Mouse (Mus musculus) left cerebral cortex, postnatal 25 days (tissue): Measurements from ENCODE around the gene S100a10. TPM values are rescaled to one million over a fixed set of nuclear protein-coding genes. Genes with fewer than 3 reads are reported as not detected.
"Not testable (repeated sequence)": the region's sequence is repeated elsewhere in the genome, so short reads cannot be mapped to it uniquely, and the experiment has no call there.

Experiments used
- DNase-seq, 2 experiments: peaks; one replicate each; pipeline ENCODE4 v3.0.0; 2022; ENCODE audit warnings: low spot score in 2 of 2, mixed read lengths in 1 of 2
- intact Hi-C: fragments of 180-260 bp; cut with DNase I; formaldehyde crosslinking; loops from one replicate; pipeline ENCODE4 v1.15.1; 2025
- total RNA-seq, 2 experiments: library from RNA; stranded (reverse); gene quantifications; 2 replicates each; pipeline ENCODE4 v1.2.3; 2021

The S100a10 gene
- total RNA-seq, 2 experiments from 2014 or later: 35.9 to 41.5 TPM

- DNase-seq, intact Hi-C loops: not testable (repeated sequence)
These were observed 10.7 kb upstream of the S100a10 start for GRCm38 (mm10) chr3:93544170-93544569.

- peak; percentile 72 to 84 for DNase-seq
- intact Hi-C loops: loop anchor here (1.0 kb wide), 1 partner anchor 60 kb away; no protein-coding TSS in a partner anchor
These were observed 7.7 kb upstream of the S100a10 start for GRCm38 (mm10) chr3:93547099-93547648.

- no peak for DNase-seq
- intact Hi-C loops: loop anchor here (1.0 kb wide), 1 partner anchor 59 kb away; no protein-coding TSS in a partner anchor
These were observed 6.9 kb upstream of the S100a10 start for GRCm38 (mm10) chr3:93547749-93548540.

GRCm38 (mm10) chr3:93548541-93549266 lies 6.2 kb upstream of the S100a10 start:
- no peak for DNase-seq
- intact Hi-C loops: no loop called here

- DNase-seq: no peak
- intact Hi-C loops: no loop called here
These were observed 4.9 kb upstream of the S100a10 start for GRCm38 (mm10) chr3:93549986-93550385.

- DNase-seq: no peak
- intact Hi-C loops: no loop called here
These were observed 2.7 kb upstream of the S100a10 start for GRCm38 (mm10) chr3:93551950-93552901.

GRCm38 (mm10) chr3:93553311-93553710 lies 1.6 kb upstream of the S100a10 start:
- DNase-seq: no peak
- intact Hi-C loops: no loop called here

GRCm38 (mm10) chr3:93553765-93554378 lies 1.0 kb upstream of the S100a10 start:
- intact Hi-C loops: no loop called here
- peak in 1 of 2 experiments; percentile 34 for DNase-seq

- intact Hi-C loops: no loop called here
- no peak for DNase-seq
These were observed 400 bp upstream of the S100a10 start for GRCm38 (mm10) chr3:93554379-93554980.

GRCm38 (mm10) chr3:93555878-93556254 lies 986 bp downstream of the S100a10 start:
- DNase-seq: peak in 1 of 2 experiments; percentile 31
- intact Hi-C loops: no loop called here

- DNase-seq: no peak
- intact Hi-C loops: no loop called here
These were observed 1.7 kb downstream of the S100a10 start for GRCm38 (mm10) chr3:93556599-93556998.

- no peak for DNase-seq
- intact Hi-C loops: no loop called here
These were observed 2.6 kb downstream of the S100a10 start for GRCm38 (mm10) chr3:93557471-93557870.

- no peak for DNase-seq
- intact Hi-C loops: no loop called here
These were observed 5.1 kb downstream of the S100a10 start for GRCm38 (mm10) chr3:93559961-93560360.

GRCm38 (mm10) chr3:93562372-93562771 lies 7.5 kb downstream of the S100a10 start:
- DNase-seq: no peak
- intact Hi-C loops: no loop called here

- intact Hi-C loops: no loop called here
- peak in 1 of 2 experiments; percentile 60 for DNase-seq
These were observed 8.3 kb downstream of the S100a10 start for GRCm38 (mm10) chr3:93563216-93563615.

GRCm38 (mm10) chr3:93566892-93567291 lies 12.0 kb downstream of the S100a10 start:
- no peak for DNase-seq
- intact Hi-C loops: no loop called here

- intact Hi-C loops: no loop called here
- DNase-seq: no peak
These were observed 12.8 kb downstream of the S100a10 start for GRCm38 (mm10) chr3:93567721-93568120.

- DNase-seq: peak; percentile 26 to 81
These were observed 13.7 kb downstream of the S100a10 start for GRCm38 (mm10) chr3:93568428-93569040.

More at GRCm38 (mm10) chr3:93568428-93569040, 13.7 kb downstream of the S100a10 start:
- intact Hi-C loops: no loop called here
